Mouse (Mus musculus) small intestine, adult 2 months (tissue): Measurements from ENCODE around the gene Itsn1.

Source experiments
- CTCF ChIP-seq: fragments of 200-500 bp; IDR thresholded peaks from 2 replicates; pipeline ENCODE4 v1.5.1; 2012; ENCODE audit warnings: low read depth, mild to moderate bottlenecking, control low read depth, inconsistent platforms, low read length, moderate library complexity, mixed read lengths; ENCODE audit not compliant: insufficient replicate concordance, insufficient read length; ENCODE audit errors: extremely low read depth
- POLR2A ChIP-seq: fragments of 200-500 bp; IDR thresholded peaks from 2 replicates; pipeline ENCODE4 v1.6.1; 2012; ENCODE audit warnings: low read depth, mild to moderate bottlenecking, control low read depth, inconsistent platforms, low read length, moderate library complexity

DNA sequence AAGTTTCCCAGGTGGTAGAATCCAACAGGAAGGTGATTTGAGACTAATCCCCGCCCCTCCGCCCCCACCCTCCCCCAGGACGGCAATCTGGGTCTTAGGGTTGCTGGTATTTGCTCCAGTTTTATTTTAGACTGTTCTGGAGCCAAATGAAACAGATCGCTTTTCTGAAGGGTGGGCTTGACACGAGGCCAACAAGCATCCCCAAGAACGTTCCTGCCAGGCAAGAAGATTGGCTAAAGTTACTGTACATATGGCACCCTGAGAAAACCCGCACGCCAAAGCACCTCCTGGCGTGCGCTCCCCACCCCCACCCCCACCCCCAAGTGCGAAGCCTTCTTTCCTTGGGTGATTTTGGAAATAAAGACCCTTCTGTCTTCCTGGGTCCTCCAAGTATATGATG, 178.1 kb downstream of the Itsn1 start:
- TF ChIP-seq CTCF (no peak), POLR2A (no peak)
